Mouse (Mus musculus) liver, adult 2 months (tissue): ENCODE results near the gene Invs.

ENCODE experiments used
- CTCF ChIP-seq: fragments of 200-500 bp; IDR thresholded peaks from 2 replicates; pipeline ENCODE4 v1.5.1; 2011; ENCODE audit warnings: low read depth, low read length, control low read depth
- POLR2A ChIP-seq: fragments of 200-500 bp; IDR thresholded peaks from 2 replicates; pipeline ENCODE4 v1.6.1; 2011; ENCODE audit warnings: low read length, control low read depth; ENCODE audit not compliant: insufficient read depth; ENCODE audit errors: extremely low read depth

DNA sequence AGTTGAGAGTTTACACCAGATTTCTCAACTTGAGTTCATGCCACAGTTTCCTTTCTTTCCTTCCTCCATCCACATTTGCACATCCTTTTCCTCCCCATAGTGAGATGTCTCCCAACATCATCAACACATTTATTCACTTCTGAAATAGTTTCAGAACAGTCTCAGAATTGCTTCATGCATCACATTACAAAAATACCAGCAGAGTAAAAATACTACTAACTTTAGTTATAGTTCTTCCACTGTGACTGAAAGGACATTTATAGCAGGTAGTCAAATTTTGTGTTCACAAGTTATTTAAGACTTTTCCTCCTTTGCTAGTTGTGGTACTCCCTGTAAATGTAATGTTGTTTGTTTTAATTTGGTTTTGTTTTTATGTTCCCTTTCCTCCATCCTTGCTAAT lies 47.6 kb downstream of the Invs start:
- TF ChIP-seq POLR2A: no peak
- TF ChIP-seq CTCF: no peak
